Mouse (Mus musculus) G1E (cell line): Measurements from ENCODE around the gene Trip11. TPM values are rescaled to one million over a fixed set of nuclear protein-coding genes. Genes with fewer than 3 reads are reported as not detected.

Experiments used
- ATAC-seq: 2 replicates; pipeline ENCODE4 v1.8.0; 2016; ENCODE audit warnings: mild to moderate bottlenecking; ENCODE audit not compliant: insufficient number of reproducible peaks, poor library complexity, low FRiP score, severe bottlenecking; ENCODE audit errors: extremely low read depth
- DNase-seq: peaks from one replicate; pipeline ENCODE4 v3.0.0; 2012; ENCODE audit warnings: low spot score
- H3K27me3 ChIP-seq: 2 replicates; pipeline ENCODE4 v1.6.1; 2012; ENCODE audit warnings: mild to moderate bottlenecking, low read length, inconsistent platforms; ENCODE audit not compliant: insufficient read depth
- H3K36me3 ChIP-seq: replicated peaks from 2 replicates; pipeline ENCODE3; 2012; ENCODE audit warnings: mild to moderate bottlenecking, inconsistent platforms
- H3K4me1 ChIP-seq: 2 replicates; pipeline ENCODE4 v1.6.1; 2012; ENCODE audit warnings: low read depth, low read length, inconsistent platforms, mixed read lengths; ENCODE audit not compliant: insufficient read depth
- H3K4me3 ChIP-seq: 2 replicates; pipeline ENCODE4 v1.5.1; 2012; ENCODE audit warnings: low read depth, mild to moderate bottlenecking, inconsistent platforms, low read length, moderate library complexity, mixed read lengths
- H3K9me3 ChIP-seq: replicated peaks from 2 replicates; pipeline ENCODE4 v1.6.1; 2012; ENCODE audit warnings: inconsistent platforms
- CTCF ChIP-seq: IDR thresholded peaks from 2 replicates; pipeline ENCODE4 v1.5.1; 2012; ENCODE audit warnings: low read depth, low read length, inconsistent platforms, mixed read lengths
- GATA1 ChIP-seq: IDR thresholded peaks from 2 replicates; pipeline ENCODE4 v1.6.1; 2012; ENCODE audit warnings: borderline replicate concordance, low read length, inconsistent platforms, mixed read lengths
- GATA2 ChIP-seq: IDR thresholded peaks from 2 replicates; pipeline ENCODE4 v1.6.1; 2012; ENCODE audit warnings: low read depth, low read length, inconsistent platforms, borderline replicate concordance
- POLR2AphosphoS5 ChIP-seq: IDR thresholded peaks from 2 replicates; pipeline ENCODE4 v1.6.1; 2012; ENCODE audit warnings: low read depth, low read length, inconsistent platforms; ENCODE audit not compliant: insufficient replicate concordance
- TAL1 ChIP-seq: conservative IDR thresholded peaks from 2 replicates; pipeline ENCODE4 v1.6.1; 2012; ENCODE audit warnings: low read depth, low read length, inconsistent platforms, mixed read lengths
- polyA plus RNA-seq: library from polyadenylated mRNA; stranded (reverse); fragments of >175 nt; gene quantifications from 2 replicates; pipeline ENCODE4 v1.2.3, GENCODE M21; 2012
- total RNA-seq, 2 experiments: library from RNA; stranded (forward) in 1 of 2; stranded (reverse) in 1 of 2; fragments of 200-1000 nt in 1 of 2; fragments of >200 nt in 1 of 2; fragmentation: Nextera tagmentation in 1 of 2; gene quantifications; 2 replicates each; pipeline ENCODE4 v1.2.3; 2014 to 2017

Trip11 gene
- total and polyA plus RNA-seq, 3 experiments: 3.6 to 77.1 (median 45.7) TPM

GRCm38 (mm10) chr12:101792684-101793083 lies 120.4 kb downstream of the Trip11 start:
- Histone ChIP-seq H3K36me3 (no peaks in the 10 kb centered on the region), H3K9me3 (no peaks in the 10 kb centered on the region), H3K27me3 (peaks cover 21% of the 10 kb centered on the region), H3K4me3 (no peak overlapping the region), H3K4me1 (no peaks in the 10 kb centered on the region)
- DNase-seq (no peak), ATAC-seq (no peak)
- TF ChIP-seq GATA1 (no peak), CTCF (no peak)

DNA sequence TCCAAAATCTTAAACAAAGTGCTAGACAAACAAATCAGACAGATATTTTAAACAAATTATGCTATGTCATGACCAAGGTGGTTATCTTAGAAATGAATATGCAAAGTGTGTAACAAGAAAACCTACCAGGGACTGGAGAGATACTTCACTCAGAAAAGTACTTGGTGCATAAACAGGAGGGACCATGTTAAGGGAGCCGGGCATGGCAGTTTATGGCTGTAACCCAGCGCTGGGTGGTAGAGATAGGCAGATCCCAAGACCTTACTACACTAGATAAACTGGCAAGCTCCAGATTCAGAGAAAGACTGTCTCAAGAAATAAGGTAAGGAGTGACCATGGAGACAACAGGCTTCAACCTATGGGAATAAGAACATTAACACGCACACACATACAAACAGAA lies 123.3 kb downstream of the Trip11 start:
- Histone ChIP-seq H3K36me3 (no peaks in the 10 kb centered on the region), H3K4me1 (no peaks in the 10 kb centered on the region), H3K4me3 (no peak overlapping the region), H3K27me3 (peaks cover 11% of the 10 kb centered on the region), H3K9me3 (no peaks in the 10 kb centered on the region)
- no peak for DNase-seq
- ATAC-seq: no peak
- TF ChIP-seq POLR2AphosphoS5 (no peak), GATA1 (no peak), TAL1 (no peak), GATA2 (no peak), CTCF (no peak)

DNA sequence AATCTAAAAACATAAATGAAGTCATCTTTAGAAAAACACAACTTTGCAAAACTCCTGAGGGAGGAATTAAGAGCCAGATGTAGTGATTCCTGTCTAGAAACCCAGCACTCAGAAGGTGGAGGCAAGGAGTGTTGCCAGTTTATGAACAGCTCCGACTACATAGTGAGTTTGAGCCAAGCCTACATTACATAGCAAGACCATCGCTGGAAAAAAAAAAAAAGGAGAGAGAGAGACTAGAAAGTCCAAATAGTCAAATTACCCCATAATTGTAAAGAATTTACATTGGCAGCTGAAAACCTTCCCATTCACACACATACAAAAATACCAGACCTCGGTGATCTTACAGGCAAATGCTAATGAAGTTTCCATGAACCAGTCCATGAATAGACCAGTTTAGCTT lies 123.8 kb downstream of the Trip11 start:
- TF ChIP-seq TAL1: no peak
- TF ChIP-seq GATA1: no peak
- TF ChIP-seq POLR2AphosphoS5: no peak
- no peak for TF ChIP-seq CTCF
- no peak for TF ChIP-seq GATA2
- no peaks in the 10 kb centered on the region for H3K9me3 ChIP-seq
- DNase-seq (no peak), ATAC-seq (no peak)
- no peaks in the 10 kb centered on the region for H3K4me1 ChIP-seq
- no peak overlapping the region for H3K4me3 ChIP-seq
- H3K36me3 ChIP-seq: no peaks in the 10 kb centered on the region
- H3K27me3 ChIP-seq: peaks cover 7% of the 10 kb centered on the region; the same call in 1 of the 2 replicates

Other genes with a start within 250 kb of the Trip11 start
- not detected in 2 replicates for gene Tc2n, start 194.7 kb downstream of the Trip11 start, total RNA-seq (2014; fragmentation: Nextera tagmentation)
- 0.06 and 0.22 TPM in 2 replicates for gene Tc2n, start 194.7 kb downstream of the Trip11 start, total RNA-seq (2017)
- not detected in 2 replicates for gene Tc2n, start 194.7 kb downstream of the Trip11 start, polyA plus RNA-seq
- not detected in 2 replicates for gene Fbln5, start 94.2 kb downstream of the Trip11 start, total RNA-seq (2014; fragmentation: Nextera tagmentation)
- gene Fbln5, start 94.2 kb downstream of the Trip11 start, total RNA-seq (2017): 0.12 and 0.22 TPM in 2 replicates
- gene Fbln5, start 94.2 kb downstream of the Trip11 start, polyA plus RNA-seq: not detected in 2 replicates
- 72.5 and 75.6 TPM in 2 replicates for gene Atxn3, start 45.0 kb upstream of the Trip11 start, total RNA-seq (2014; fragmentation: Nextera tagmentation)
- gene Atxn3, start 45.0 kb upstream of the Trip11 start, total RNA-seq (2017): 81.8 and 98.8 TPM in 2 replicates
- 3.7 and 5.6 TPM in 2 replicates for gene Atxn3, start 45.0 kb upstream of the Trip11 start, polyA plus RNA-seq
- gene Cpsf2, start 62.7 kb upstream of the Trip11 start, total RNA-seq (2014; fragmentation: Nextera tagmentation): 91.5 and 91.8 TPM in 2 replicates
- 134 and 141 TPM in 2 replicates for gene Cpsf2, start 62.7 kb upstream of the Trip11 start, total RNA-seq (2017)
- gene Cpsf2, start 62.7 kb upstream of the Trip11 start, polyA plus RNA-seq: 25.0 and 27.6 TPM in 2 replicates
- not detected in 2 replicates for gene Slc24a4, start 215.5 kb upstream of the Trip11 start, total RNA-seq (2014; fragmentation: Nextera tagmentation)
- gene Slc24a4, start 215.5 kb upstream of the Trip11 start, total RNA-seq (2017): 0.12 and 0.16 TPM in 2 replicates
- gene Slc24a4, start 215.5 kb upstream of the Trip11 start, polyA plus RNA-seq: not detected in 2 replicates